Mouse (Mus musculus): Measurements from ENCODE around the gene Hsph1. TPM values are rescaled to one million over a fixed set of nuclear protein-coding genes. Genes with fewer than 3 reads are reported as not detected.

Hsph1 gene
- polyA plus RNA-seq, 1 experiment from 2014 or later = 118 TPM

GRCm38 (mm10) chr5:149625547-149625946 lies 10.6 kb downstream of the Hsph1 start:
- Histone ChIP-seq H3K36me3 (ENCODE audit: control insufficient read depth, insufficient read depth, low read length) (peaks cover 16% of the 10 kb centered on the region), H3K4me2 (replicated peaks; ENCODE audit: low read depth, low read length) (no peak overlapping the region), H3K9ac (ENCODE audit: low read depth, low read length) (no peak overlapping the region), H3K9me3 (ENCODE audit: control insufficient read depth, low read length) (no peaks in the 10 kb centered on the region), H3K4me1 (replicated peaks; ENCODE audit: control insufficient read depth, insufficient read depth, low read length) (no peaks in the 10 kb centered on the region), H3K27ac (ENCODE audit: low read depth, low read length) (no peak overlapping the region), H3K4me3 (ENCODE audit: low read depth, low read length) (no peak overlapping the region), H3K27me3 (ENCODE audit: control insufficient read depth, insufficient read depth, low read length) (no peaks in the 10 kb centered on the region)
- no peak for ATAC-seq (ENCODE audit: low FRiP score)
- no peak for DNase-seq (ENCODE audit: low spot score)
- 92% methylated on average over 3 of the region's 3 CpGs for WGBS

GRCm38 (mm10) chr5:149623815-149624675 lies 12.1 kb downstream of the Hsph1 start:
- H3K27ac ChIP-seq (ENCODE audit: low read depth, low read length) = no peak overlapping the region
- ATAC-seq (ENCODE audit: low FRiP score) (no peak), DNase-seq (ENCODE audit: low spot score) (no peak)
- no peak overlapping the region for H3K4me2 ChIP-seq (replicated peaks; ENCODE audit: low read depth, low read length)
- H3K36me3 ChIP-seq (ENCODE audit: control insufficient read depth, insufficient read depth, low read length) = peaks cover 21% of the 10 kb centered on the region
- H3K4me3 ChIP-seq (ENCODE audit: low read depth, low read length) = no peak overlapping the region
- 87% methylated on average over 8 of the region's 8 CpGs for WGBS
- H3K9me3 ChIP-seq (ENCODE audit: control insufficient read depth, low read length) = no peaks in the 10 kb centered on the region
- H3K4me1 ChIP-seq (replicated peaks; ENCODE audit: control insufficient read depth, insufficient read depth, low read length) = no peaks in the 10 kb centered on the region
- H3K9ac ChIP-seq (ENCODE audit: low read depth, low read length) = no peak overlapping the region
- no peaks in the 10 kb centered on the region for H3K27me3 ChIP-seq (ENCODE audit: control insufficient read depth, insufficient read depth, low read length)

- H3K4me2 ChIP-seq (replicated peaks; ENCODE audit: low read depth, low read length) = no peak overlapping the region
- H3K27me3 ChIP-seq (ENCODE audit: control insufficient read depth, insufficient read depth, low read length) = no peaks in the 10 kb centered on the region
- DNase-seq (ENCODE audit: low spot score) (no peak), ATAC-seq (ENCODE audit: low FRiP score) (no peak)
- H3K36me3 ChIP-seq (ENCODE audit: control insufficient read depth, insufficient read depth, low read length) = peaks cover 21% of the 10 kb centered on the region
- no peaks in the 10 kb centered on the region for H3K4me1 ChIP-seq (replicated peaks; ENCODE audit: control insufficient read depth, insufficient read depth, low read length)
- H3K4me3 ChIP-seq (ENCODE audit: low read depth, low read length) = no peak overlapping the region
- no peak overlapping the region for H3K9ac ChIP-seq (ENCODE audit: low read depth, low read length)
- WGBS = 84% methylated on average over 6 of the region's 6 CpGs
- no peaks in the 10 kb centered on the region for H3K9me3 ChIP-seq (ENCODE audit: control insufficient read depth, low read length)
- H3K27ac ChIP-seq (ENCODE audit: low read depth, low read length) = no peak overlapping the region
Measured at GRCm38 (mm10) chr5:149622644-149623043, 13.5 kb downstream of the Hsph1 start.

- peaks cover 19% of the 10 kb centered on the region for H3K36me3 ChIP-seq (ENCODE audit: control insufficient read depth, insufficient read depth, low read length)
- H3K9me3 ChIP-seq (ENCODE audit: control insufficient read depth, low read length) = no peaks in the 10 kb centered on the region
- no peak overlapping the region for H3K27ac ChIP-seq (ENCODE audit: low read depth, low read length)
- 67% methylated on average over 7 of the region's 7 CpGs for WGBS
- no peak overlapping the region for H3K4me2 ChIP-seq (replicated peaks; ENCODE audit: low read depth, low read length)
- DNase-seq (ENCODE audit: low spot score) (no peak), ATAC-seq (ENCODE audit: low FRiP score) (no peak)
- no peaks in the 10 kb centered on the region for H3K4me1 ChIP-seq (replicated peaks; ENCODE audit: control insufficient read depth, insufficient read depth, low read length)
- H3K9ac ChIP-seq (ENCODE audit: low read depth, low read length) = no peak overlapping the region
- H3K27me3 ChIP-seq (ENCODE audit: control insufficient read depth, insufficient read depth, low read length) = no peaks in the 10 kb centered on the region
- H3K4me3 ChIP-seq (ENCODE audit: low read depth, low read length) = no peak overlapping the region
Measured at GRCm38 (mm10) chr5:149622152-149622551, 14.0 kb downstream of the Hsph1 start.

GRCm38 (mm10) chr5:149617776-149618425 lies 18.3 kb downstream of the Hsph1 start:
- 93% methylated on average over 6 of the region's 6 CpGs for WGBS

GRCm38 (mm10) chr5:149616817-149617216 lies 19.4 kb downstream of the Hsph1 start:
- ATAC-seq (ENCODE audit: low FRiP score) = no peak
- peaks cover 18% of the 10 kb centered on the region for H3K36me3 ChIP-seq (ENCODE audit: control insufficient read depth, insufficient read depth, low read length)

More at GRCm38 (mm10) chr5:149617776-149618425, 18.3 kb downstream of the Hsph1 start:
- H3K4me2 ChIP-seq (replicated peaks; ENCODE audit: low read depth, low read length) = no peak overlapping the region
- H3K27me3 ChIP-seq (ENCODE audit: control insufficient read depth, insufficient read depth, low read length) = no peaks in the 10 kb centered on the region
- DNase-seq (ENCODE audit: low spot score) (no peak), ATAC-seq (ENCODE audit: low FRiP score) (no peak)
- H3K4me3 ChIP-seq (ENCODE audit: low read depth, low read length) = no peak overlapping the region
- no peaks in the 10 kb centered on the region for H3K4me1 ChIP-seq (replicated peaks; ENCODE audit: control insufficient read depth, insufficient read depth, low read length)
- peaks cover 20% of the 10 kb centered on the region for H3K36me3 ChIP-seq (ENCODE audit: control insufficient read depth, insufficient read depth, low read length)
- no peak overlapping the region for H3K9ac ChIP-seq (ENCODE audit: low read depth, low read length)
- no peak overlapping the region for H3K27ac ChIP-seq (ENCODE audit: low read depth, low read length)
- H3K9me3 ChIP-seq (ENCODE audit: control insufficient read depth, low read length) = no peaks in the 10 kb centered on the region

GRCm38 (mm10) chr5:149616138-149616537 lies 20.0 kb downstream of the Hsph1 start:
- no peaks in the 10 kb centered on the region for H3K27me3 ChIP-seq (ENCODE audit: control insufficient read depth, insufficient read depth, low read length)
- H3K4me3 ChIP-seq (ENCODE audit: low read depth, low read length) = no peak overlapping the region
- no peak overlapping the region for H3K9ac ChIP-seq (ENCODE audit: low read depth, low read length)
- no peak for DNase-seq (ENCODE audit: low spot score)
- H3K4me1 ChIP-seq (replicated peaks; ENCODE audit: control insufficient read depth, insufficient read depth, low read length) = no peaks in the 10 kb centered on the region
- ATAC-seq (ENCODE audit: low FRiP score) = no peak
- no peak overlapping the region for H3K4me2 ChIP-seq (replicated peaks; ENCODE audit: low read depth, low read length)
- H3K9me3 ChIP-seq (ENCODE audit: control insufficient read depth, low read length) = no peaks in the 10 kb centered on the region
- H3K36me3 ChIP-seq (ENCODE audit: control insufficient read depth, insufficient read depth, low read length) = peaks cover 18% of the 10 kb centered on the region
- 93% methylated on average over 1 of the region's 1 CpGs for WGBS
- H3K27ac ChIP-seq (ENCODE audit: low read depth, low read length) = no peak overlapping the region

More at GRCm38 (mm10) chr5:149616817-149617216, 19.4 kb downstream of the Hsph1 start:
- Histone ChIP-seq H3K9me3 (ENCODE audit: control insufficient read depth, low read length) (no peaks in the 10 kb centered on the region), H3K4me2 (replicated peaks; ENCODE audit: low read depth, low read length) (no peak overlapping the region), H3K4me3 (ENCODE audit: low read depth, low read length) (no peak overlapping the region), H3K4me1 (replicated peaks; ENCODE audit: control insufficient read depth, insufficient read depth, low read length) (no peaks in the 10 kb centered on the region), H3K9ac (ENCODE audit: low read depth, low read length) (no peak overlapping the region), H3K27ac (ENCODE audit: low read depth, low read length) (no peak overlapping the region), H3K27me3 (ENCODE audit: control insufficient read depth, insufficient read depth, low read length) (no peaks in the 10 kb centered on the region)
- DNase-seq (ENCODE audit: low spot score) = no peak
- WGBS = 89% methylated on average over 10 of the region's 10 CpGs

GRCm38 (mm10) chr5:149612740-149613139 lies 23.4 kb downstream of the Hsph1 start:
- Histone ChIP-seq H3K27ac (ENCODE audit: low read depth, low read length) (no peak overlapping the region), H3K9me3 (ENCODE audit: control insufficient read depth, low read length) (no peaks in the 10 kb centered on the region)
- no peak; the same call in 1 of the 2 replicates for ATAC-seq (ENCODE audit: low FRiP score)

More at GRCm38 (mm10) chr5:149612740-149613139, 23.4 kb downstream of the Hsph1 start:
- no peak for DNase-seq (ENCODE audit: low spot score)
- no peak overlapping the region for H3K4me2 ChIP-seq (replicated peaks; ENCODE audit: low read depth, low read length)
- H3K4me1 ChIP-seq (replicated peaks; ENCODE audit: control insufficient read depth, insufficient read depth, low read length) = no peaks in the 10 kb centered on the region
- WGBS = 76% methylated on average over 10 of the region's 10 CpGs
- peaks cover 6% of the 10 kb centered on the region for H3K36me3 ChIP-seq (ENCODE audit: control insufficient read depth, insufficient read depth, low read length)
- H3K9ac ChIP-seq (ENCODE audit: low read depth, low read length) = no peak overlapping the region
- no peaks in the 10 kb centered on the region for H3K27me3 ChIP-seq (ENCODE audit: control insufficient read depth, insufficient read depth, low read length)
- no peak overlapping the region for H3K4me3 ChIP-seq (ENCODE audit: low read depth, low read length)

All from hindbrain, embryonic 11.5 days (tissue).